Mouse (Mus musculus): ENCODE results near the gene Olfr403. TPM values are rescaled to one million over a fixed set of nuclear protein-coding genes. Genes with fewer than 3 reads are reported as not detected.

Gene Olfr403
- not detected in 2 replicates for polyA plus RNA-seq (2012; rRNA removed)

GRCm38 (mm10) chr11:74185949-74186348 lies at the start of gene Olfr403:
Olfr403 (plus strand) TSS chr11:74186249.

GRCm38 (mm10) chr11:74153229-74153628 lies 32.8 kb upstream of the Olfr403 start, which contains the start of gene Olfr402:
Olfr402 (plus strand) TSS chr11:74153529.

GRCm38 (mm10) chr11:74211279-74211678 lies 25.2 kb downstream of the Olfr403 start, which contains the start of gene Olfr43:
Olfr43 (minus strand) TSS chr11:74211379.

Other genes starting within 250 kb of the Olfr403 start
- gene Olfr23, start 249.6 kb upstream of the Olfr403 start, polyA plus RNA-seq (2012; rRNA removed) = not detected in 2 replicates
- gene Olfr397, start 225.4 kb upstream of the Olfr403 start, polyA plus RNA-seq (2012; rRNA removed) = not detected in 2 replicates
- gene Olfr398, start 195.8 kb upstream of the Olfr403 start, polyA plus RNA-seq (2012; rRNA removed) = not detected in 2 replicates
- gene Olfr139, start 129.7 kb upstream of the Olfr403 start, polyA plus RNA-seq (2012; rRNA removed) = not detected in 2 replicates
- not detected in 2 replicates for gene Olfr399, start 129.6 kb upstream of the Olfr403 start, polyA plus RNA-seq (2012; rRNA removed)
- not detected in 2 replicates for gene Zfp616, start 116.3 kb upstream of the Olfr403 start, polyA plus RNA-seq (2012; rRNA removed)
- gene Olfr401, start 72.5 kb upstream of the Olfr403 start, polyA plus RNA-seq (2012; rRNA removed) = not detected in 2 replicates
- not detected in 2 replicates for gene Olfr402, start 32.7 kb upstream of the Olfr403 start, polyA plus RNA-seq (2012; rRNA removed)
- not detected in 2 replicates for gene Olfr43, start 25.1 kb downstream of the Olfr403 start, polyA plus RNA-seq (2012; rRNA removed)
- not detected in 2 replicates for gene Olfr406, start 73.6 kb downstream of the Olfr403 start, polyA plus RNA-seq (2012; rRNA removed)
- gene Olfr59, start 97.5 kb downstream of the Olfr403 start, polyA plus RNA-seq (2012; rRNA removed) = not detected in 2 replicates
- not detected in 2 replicates for gene Olfr410, start 151.8 kb downstream of the Olfr403 start, polyA plus RNA-seq (2012; rRNA removed)
- not detected in 2 replicates for gene Olfr411, start 166.4 kb downstream of the Olfr403 start, polyA plus RNA-seq (2012; rRNA removed)
- not detected in 2 replicates for gene Olfr412, start 175.8 kb downstream of the Olfr403 start, polyA plus RNA-seq (2012; rRNA removed)